Mouse (Mus musculus): Measurements from ENCODE around the gene Uqcc1. TPM values are rescaled to one million over a fixed set of nuclear protein-coding genes. Genes with fewer than 3 reads are reported as not detected.

The Uqcc1 gene
- total and polyA plus RNA-seq, 3 experiments = 4.2 to 35.8 (median 29.9) TPM

GRCm38 (mm10) chr2:155868320-155868719 is 61.8 kb downstream of the Uqcc1 start:
- Histone ChIP-seq H3K36me3 (replicated peaks) (peaks cover 94% of the 10 kb centered on the region), H3K9me3 (replicated peaks) (no peaks in the 10 kb centered on the region), H3K4me3 (ENCODE audit: low read depth, low read length) (no peak overlapping the region), H3K27me3 (ENCODE audit: insufficient read depth, low read length) (no peaks in the 10 kb centered on the region), H3K4me1 (ENCODE audit: insufficient read depth, low read depth, low read length) (no peaks in the 10 kb centered on the region)
- no peak for DNase-seq (ENCODE audit: low spot score)
- TF ChIP-seq TAL1 (conservative IDR thresholded peaks at IDR 0.05; ENCODE audit: low read depth, low read length) (no peak), GATA2 (IDR thresholded peaks at IDR 0.05; ENCODE audit: borderline replicate concordance, low read depth, low read length) (no peak), GATA1 (IDR thresholded peaks at IDR 0.05; ENCODE audit: borderline replicate concordance, low read length) (no peak), CTCF (IDR thresholded peaks at IDR 0.05; ENCODE audit: low read depth, low read length) (no peak), POLR2AphosphoS5 (IDR thresholded peaks at IDR 0.05; ENCODE audit: insufficient replicate concordance, low read depth, low read length) (no peak)
- ATAC-seq (ENCODE audit: extremely low read depth, insufficient number of reproducible peaks, low FRiP score, poor library complexity, severe bottlenecking) = no peak

GRCm38 (mm10) chr2:155863301-155863867 is 66.7 kb downstream of the Uqcc1 start:
- TF ChIP-seq GATA2 (IDR thresholded peaks at IDR 0.05; ENCODE audit: borderline replicate concordance, low read depth, low read length) (no peak), TAL1 (conservative IDR thresholded peaks at IDR 0.05; ENCODE audit: low read depth, low read length) (no peak), GATA1 (IDR thresholded peaks at IDR 0.05; ENCODE audit: borderline replicate concordance, low read length) (no peak), POLR2AphosphoS5 (IDR thresholded peaks at IDR 0.05; ENCODE audit: insufficient replicate concordance, low read depth, low read length) (no peak), CTCF (IDR thresholded peaks at IDR 0.05; ENCODE audit: low read depth, low read length) (no peak)
- Histone ChIP-seq H3K27me3 (ENCODE audit: insufficient read depth, low read length) (no peaks in the 10 kb centered on the region), H3K4me1 (ENCODE audit: insufficient read depth, low read depth, low read length) (no peaks in the 10 kb centered on the region), H3K4me3 (ENCODE audit: low read depth, low read length) (no peak overlapping the region), H3K36me3 (replicated peaks) (peaks cover 89% of the 10 kb centered on the region), H3K9me3 (replicated peaks) (no peaks in the 10 kb centered on the region)
- no peak for ATAC-seq (ENCODE audit: extremely low read depth, insufficient number of reproducible peaks, low FRiP score, poor library complexity, severe bottlenecking)
- no peak for DNase-seq (ENCODE audit: low spot score)

GRCm38 (mm10) chr2:155862573-155863300 is 67.4 kb downstream of the Uqcc1 start:
- Histone ChIP-seq H3K4me1 (ENCODE audit: insufficient read depth, low read depth, low read length) (no peaks in the 10 kb centered on the region), H3K4me3 (ENCODE audit: low read depth, low read length) (no peak overlapping the region), H3K36me3 (replicated peaks) (peaks cover 90% of the 10 kb centered on the region), H3K27me3 (ENCODE audit: insufficient read depth, low read length) (no peaks in the 10 kb centered on the region), H3K9me3 (replicated peaks) (no peaks in the 10 kb centered on the region)
- TF ChIP-seq TAL1 (conservative IDR thresholded peaks at IDR 0.05; ENCODE audit: low read depth, low read length) (no peak), CTCF (IDR thresholded peaks at IDR 0.05; ENCODE audit: low read depth, low read length) (no peak), GATA2 (IDR thresholded peaks at IDR 0.05; ENCODE audit: borderline replicate concordance, low read depth, low read length) (no peak), GATA1 (IDR thresholded peaks at IDR 0.05; ENCODE audit: borderline replicate concordance, low read length) (no peak), POLR2AphosphoS5 (IDR thresholded peaks at IDR 0.05; ENCODE audit: insufficient replicate concordance, low read depth, low read length) (no peak)
- ATAC-seq (ENCODE audit: extremely low read depth, insufficient number of reproducible peaks, low FRiP score, poor library complexity, severe bottlenecking) (no peak), DNase-seq (ENCODE audit: low spot score) (no peak)

DNA sequence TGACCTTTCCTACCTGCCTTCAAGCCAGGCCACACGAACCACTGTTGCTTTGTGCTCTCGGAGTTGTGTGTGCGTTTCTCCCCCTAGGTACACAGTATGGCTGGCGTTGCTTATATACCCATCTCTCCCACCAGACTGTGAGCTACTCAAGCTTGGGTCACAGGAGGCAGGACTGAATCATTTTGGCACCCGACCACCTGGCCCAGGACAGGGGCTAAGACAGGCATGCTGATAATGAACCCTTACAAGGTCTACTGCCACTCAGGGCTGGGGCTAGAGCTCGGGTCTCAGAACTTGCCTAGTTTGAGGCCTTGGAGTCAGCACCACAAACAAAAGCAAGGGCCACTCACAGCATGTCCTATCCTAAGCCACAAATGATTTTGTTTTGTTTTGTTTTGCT is 68.5 kb downstream of the Uqcc1 start:
- no peaks in the 10 kb centered on the region for H3K4me1 ChIP-seq (ENCODE audit: insufficient read depth, low read depth, low read length)
- no peaks in the 10 kb centered on the region for H3K27me3 ChIP-seq (ENCODE audit: insufficient read depth, low read length)
- ATAC-seq (ENCODE audit: extremely low read depth, insufficient number of reproducible peaks, low FRiP score, poor library complexity, severe bottlenecking) (no peak), DNase-seq (ENCODE audit: low spot score) (no peak)
- H3K9me3 ChIP-seq (replicated peaks) = no peaks in the 10 kb centered on the region
- TF ChIP-seq POLR2AphosphoS5 (IDR thresholded peaks at IDR 0.05; ENCODE audit: insufficient replicate concordance, low read depth, low read length) (no peak), GATA2 (IDR thresholded peaks at IDR 0.05; ENCODE audit: borderline replicate concordance, low read depth, low read length) (no peak), CTCF (IDR thresholded peaks at IDR 0.05; ENCODE audit: low read depth, low read length) (no peak), GATA1 (IDR thresholded peaks at IDR 0.05; ENCODE audit: borderline replicate concordance, low read length) (no peak), TAL1 (conservative IDR thresholded peaks at IDR 0.05; ENCODE audit: low read depth, low read length) (no peak)
- no peak overlapping the region for H3K4me3 ChIP-seq (ENCODE audit: low read depth, low read length)
- H3K36me3 ChIP-seq (replicated peaks) = peaks cover 90% of the 10 kb centered on the region

DNA sequence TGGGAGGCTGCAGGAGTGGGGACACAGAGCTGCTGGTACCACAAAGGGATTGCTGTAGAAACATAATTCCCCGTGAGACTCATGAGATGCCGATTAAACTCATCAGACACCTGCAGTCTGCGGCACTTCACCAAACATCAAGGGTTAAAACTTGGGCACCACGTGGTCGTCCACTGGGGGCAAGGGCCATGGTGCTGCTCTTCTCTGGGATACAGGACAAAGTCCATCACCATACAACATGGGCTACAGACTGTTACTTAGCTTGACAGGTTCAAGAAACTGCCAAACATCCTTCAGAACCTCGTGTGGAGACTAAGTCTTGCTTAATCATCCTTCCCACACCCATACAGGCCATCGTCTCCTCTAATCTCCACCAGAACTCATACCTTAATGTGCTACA is 70.0 kb downstream of the Uqcc1 start:
- Histone ChIP-seq H3K4me3 (ENCODE audit: low read depth, low read length) (no peak overlapping the region), H3K27me3 (ENCODE audit: insufficient read depth, low read length) (no peaks in the 10 kb centered on the region), H3K36me3 (replicated peaks) (peaks cover 88% of the 10 kb centered on the region), H3K9me3 (replicated peaks) (no peaks in the 10 kb centered on the region), H3K4me1 (ENCODE audit: insufficient read depth, low read depth, low read length) (no peaks in the 10 kb centered on the region)
- no peak for DNase-seq (ENCODE audit: low spot score)
- ATAC-seq (ENCODE audit: extremely low read depth, insufficient number of reproducible peaks, low FRiP score, poor library complexity, severe bottlenecking) = no peak
- TF ChIP-seq GATA2 (IDR thresholded peaks at IDR 0.05; ENCODE audit: borderline replicate concordance, low read depth, low read length) (no peak), CTCF (IDR thresholded peaks at IDR 0.05; ENCODE audit: low read depth, low read length) (no peak), POLR2AphosphoS5 (IDR thresholded peaks at IDR 0.05; ENCODE audit: insufficient replicate concordance, low read depth, low read length) (no peak), TAL1 (conservative IDR thresholded peaks at IDR 0.05; ENCODE audit: low read depth, low read length) (no peak), GATA1 (IDR thresholded peaks at IDR 0.05; ENCODE audit: borderline replicate concordance, low read length) (no peak)

GRCm38 (mm10) chr2:155852536-155852935 is 77.6 kb downstream of the Uqcc1 start:
- H3K9me3 ChIP-seq (replicated peaks) = no peaks in the 10 kb centered on the region
- no peak overlapping the region for H3K4me3 ChIP-seq (ENCODE audit: low read depth, low read length)
- no peak for ATAC-seq (ENCODE audit: extremely low read depth, insufficient number of reproducible peaks, low FRiP score, poor library complexity, severe bottlenecking)
- no peaks in the 10 kb centered on the region for H3K27me3 ChIP-seq (ENCODE audit: insufficient read depth, low read length)
- peaks cover 9% of the 10 kb centered on the region; the same call in 1 of the 2 replicates for H3K4me1 ChIP-seq (ENCODE audit: insufficient read depth, low read depth, low read length)
- no peak for DNase-seq (ENCODE audit: low spot score)
- H3K36me3 ChIP-seq (replicated peaks) = peaks cover 96% of the 10 kb centered on the region
- TF ChIP-seq POLR2AphosphoS5 (IDR thresholded peaks at IDR 0.05; ENCODE audit: insufficient replicate concordance, low read depth, low read length) (no peak), GATA2 (IDR thresholded peaks at IDR 0.05; ENCODE audit: borderline replicate concordance, low read depth, low read length) (no peak), TAL1 (conservative IDR thresholded peaks at IDR 0.05; ENCODE audit: low read depth, low read length) (no peak), GATA1 (IDR thresholded peaks at IDR 0.05; ENCODE audit: borderline replicate concordance, low read length) (no peak), CTCF (IDR thresholded peaks at IDR 0.05; ENCODE audit: low read depth, low read length) (no peak)

Data from G1E (cell line).